ENCODE assay signal across 9 mouse cellular contexts in genomic region chr10:80584642-80585552, GRCm38 (mm10). TPM values are rescaled to one million over a fixed set of nuclear protein-coding genes. Genes with fewer than 3 reads are reported as not detected.
DNase-seq lines count a peak whose midpoint lies in the region; ATAC-seq and TF ChIP-seq lines count a peak whose summit lies in the region.
"Had no signal": no experiment of that assay in that cellular context is flagged by ENCODE, and none has a peak within 500 bp of the region (broad histone marks: within the 10 kb centered on the region; RNA-seq: fewer than 3 reads in every experiment).

No protein-coding gene starts in this region.

- no peak for ATAC-seq in hindbrain, embryonic 13.5 days (ENCODE audit: low FRiP score)
- no peak for ATAC-seq in hindbrain, embryonic 16.5 days
- ATAC-seq in embryonic facial prominence, embryonic 14.5 days (ENCODE audit: low read depth) = peak; percentile 30; the same call in 1 of the 2 replicates
- peak; percentile 11; the same call in 1 of the 2 replicates for ATAC-seq in liver, embryonic 15.5 days (ENCODE audit: insufficient read depth)

- peaks cover 33% of the 10 kb centered on the region for H3K4me1 ChIP-seq in hindbrain, embryonic 13.5 days (replicated peaks)
- peaks cover 21% of the 10 kb centered on the region for H3K4me1 ChIP-seq in hindbrain, embryonic 16.5 days (ENCODE audit: control insufficient read depth, insufficient read depth, low read depth, low read length)
- H3K4me1 ChIP-seq in E14TG2a.4 (replicated peaks; ENCODE audit: low read depth, low read length) = peaks cover 73% of the 10 kb centered on the region
- peaks cover 11% of the 10 kb centered on the region for H3K4me1 ChIP-seq in embryonic facial prominence, embryonic 14.5 days (ENCODE audit: control insufficient read depth, insufficient read depth, low read length)
- peaks cover 69% of the 10 kb centered on the region for H3K4me1 ChIP-seq in liver, embryonic 15.5 days (replicated peaks)

- H3K9ac ChIP-seq in hindbrain, embryonic 13.5 days = peak overlapping the region; percentile 46; the same call in 1 of the 2 replicates
- no peak overlapping the region for H3K9ac ChIP-seq in hindbrain, embryonic 16.5 days (ENCODE audit: low read depth, low read length)
- no peak overlapping the region for H3K9ac ChIP-seq in embryonic facial prominence, embryonic 14.5 days (ENCODE audit: low read depth, low read length)
- H3K9ac ChIP-seq in liver, embryonic 15.5 days = no peak overlapping the region

- peaks cover 44% of the 10 kb centered on the region for H3K36me3 ChIP-seq in hindbrain, embryonic 13.5 days
- peaks cover 8% of the 10 kb centered on the region for H3K36me3 ChIP-seq in hindbrain, embryonic 16.5 days (ENCODE audit: control insufficient read depth, insufficient read depth, low read length)
- H3K36me3 ChIP-seq in E14TG2a.4 (ENCODE audit: insufficient read depth, low read length) = peaks cover 54% of the 10 kb centered on the region
- H3K36me3 ChIP-seq in embryonic facial prominence, embryonic 14.5 days (ENCODE audit: control insufficient read depth, insufficient read depth, low read length) = peaks cover 38% of the 10 kb centered on the region
- peaks cover 46% of the 10 kb centered on the region for H3K36me3 ChIP-seq in liver, embryonic 15.5 days (replicated peaks)

- H3K9me3 ChIP-seq in hindbrain, embryonic 13.5 days = no peaks in the 10 kb centered on the region
- H3K9me3 ChIP-seq in hindbrain, embryonic 16.5 days (ENCODE audit: control insufficient read depth, low read length) = no peaks in the 10 kb centered on the region
- no peaks in the 10 kb centered on the region for H3K9me3 ChIP-seq in E14TG2a.4 (ENCODE audit: low read length)
- H3K9me3 ChIP-seq in embryonic facial prominence, embryonic 14.5 days (ENCODE audit: control insufficient read depth, low read length) = no peaks in the 10 kb centered on the region
- no peaks in the 10 kb centered on the region for H3K9me3 ChIP-seq in liver, embryonic 15.5 days (replicated peaks)

- TF ChIP-seq CTCF in E14TG2a.4 (conservative IDR thresholded peaks at IDR 0.05; ENCODE audit: low read length) = no peak

- H3K27me3 ChIP-seq in hindbrain, embryonic 13.5 days = no peaks in the 10 kb centered on the region
- H3K27me3 ChIP-seq in hindbrain, embryonic 16.5 days (replicated peaks; ENCODE audit: control insufficient read depth, insufficient read depth, low read length) = no peaks in the 10 kb centered on the region
- H3K27me3 ChIP-seq in E14TG2a.4 (ENCODE audit: insufficient read depth, low read length) = no peaks in the 10 kb centered on the region
- H3K27me3 ChIP-seq in embryonic facial prominence, embryonic 14.5 days (replicated peaks; ENCODE audit: control insufficient read depth, insufficient read depth, low read length) = no peaks in the 10 kb centered on the region
- no peaks in the 10 kb centered on the region for H3K27me3 ChIP-seq in liver, embryonic 15.5 days

- no peak overlapping the region for H3K27ac ChIP-seq in hindbrain, embryonic 13.5 days
- H3K27ac ChIP-seq in hindbrain, embryonic 16.5 days (ENCODE audit: low read depth, low read length) = no peak overlapping the region
- no peak overlapping the region for H3K27ac ChIP-seq in embryonic facial prominence, embryonic 14.5 days (replicated peaks; ENCODE audit: low read depth, low read length)
- H3K27ac ChIP-seq in liver, embryonic 15.5 days (replicated peaks) = 0 out of 2 replicates have a peak overlapping the region, but pooled peaks have one; percentile 16

- 71% methylated on average over 12 of the region's 12 CpGs for WGBS in hindbrain, embryonic 13.5 days
- 71% methylated on average over 12 of the region's 12 CpGs for WGBS in hindbrain, embryonic 16.5 days
- WGBS in embryonic facial prominence, embryonic 14.5 days = 75% methylated on average over 12 of the region's 12 CpGs
- WGBS in liver, embryonic 15.5 days (ENCODE audit: insufficient replicate concordance) = 65% methylated on average over 12 of the region's 12 CpGs

- H3K4me3 ChIP-seq in hindbrain, embryonic 13.5 days = no peak overlapping the region
- H3K4me3 ChIP-seq in hindbrain, embryonic 16.5 days (ENCODE audit: low read length) = no peak overlapping the region
- peak overlapping the region; percentile 66 for H3K4me3 ChIP-seq in E14TG2a.4 (replicated peaks; ENCODE audit: low read length)
- H3K4me3 ChIP-seq in embryonic facial prominence, embryonic 14.5 days (ENCODE audit: low read depth, low read length) = no peak overlapping the region
- no peak overlapping the region for H3K4me3 ChIP-seq in liver, embryonic 15.5 days (replicated peaks)

- no peak overlapping the region; the same call in 1 of the 2 replicates for H3K4me2 ChIP-seq in hindbrain, embryonic 13.5 days
- H3K4me2 ChIP-seq in hindbrain, embryonic 16.5 days (ENCODE audit: low read length) = no peak overlapping the region
- no peak overlapping the region for H3K4me2 ChIP-seq in embryonic facial prominence, embryonic 14.5 days (ENCODE audit: low read depth, low read length)
- H3K4me2 ChIP-seq in liver, embryonic 15.5 days = no peak overlapping the region

- no peak for DNase-seq in embryonic facial prominence, embryonic 14.5 days (ENCODE audit: low spot score)
- no peak for DNase-seq in urinary bladder, adult 2 months (ENCODE audit: low spot score)
- no peak for DNase-seq in adrenal gland, postnatal 14 days
- DNase-seq in adrenal gland, postnatal 4 days (ENCODE audit: low spot score in 2 of 2) = no peak

RNA-seq across cellular contexts. Expression of gene Abhd17a, which starts 5.2 kb away (rescaled TPM):
- 93.8 and 96.2 TPM in 2 replicates for polyA plus RNA-seq in hindbrain, embryonic 13.5 days (2015; fragmentation: Nextera tagmentation; extraction: Ambion mirVana)
- 127 and 130 TPM in 2 replicates for polyA plus RNA-seq in hindbrain, embryonic 16.5 days (2015; fragmentation: Nextera tagmentation; extraction: Ambion mirVana)
- polyA plus RNA-seq in embryonic facial prominence, embryonic 14.5 days (2014; fragmentation: Nextera tagmentation; extraction: Ambion mirVana) = 115 and 124 TPM in 2 replicates
- polyA plus RNA-seq in liver, embryonic 15.5 days (2015; fragmentation: Nextera tagmentation; extraction: Ambion mirVana) = 50.8 and 62.8 TPM in 2 replicates
- polyA plus RNA-seq in urinary bladder, adult 2 months (2012; rRNA removed) = 66.0 and 67.1 TPM in 2 replicates
- 97.7 and 98.7 TPM in 2 replicates for total RNA-seq in adrenal gland, postnatal 14 days (2021)
- total RNA-seq in adrenal gland, postnatal 4 days (2021) = 100 to 1,000 TPM; 106 to 112 TPM

RNA-seq across cellular contexts. Expression of gene Klf16, which starts 7.8 kb away (rescaled TPM):
- 4.6 and 4.9 TPM in 2 replicates for polyA plus RNA-seq in hindbrain, embryonic 13.5 days (2015; fragmentation: Nextera tagmentation; extraction: Ambion mirVana)
- polyA plus RNA-seq in hindbrain, embryonic 16.5 days (2015; fragmentation: Nextera tagmentation; extraction: Ambion mirVana) = 5.1 and 5.8 TPM in 2 replicates
- 9.7 and 9.9 TPM in 2 replicates for polyA plus RNA-seq in embryonic facial prominence, embryonic 14.5 days (2014; fragmentation: Nextera tagmentation; extraction: Ambion mirVana)
- 11.7 and 12.1 TPM in 2 replicates for polyA plus RNA-seq in liver, embryonic 15.5 days (2015; fragmentation: Nextera tagmentation; extraction: Ambion mirVana)
- 11.5 and 11.8 TPM in 2 replicates for polyA plus RNA-seq in urinary bladder, adult 2 months (2012; rRNA removed)
- 10.1 and 11.6 TPM in 2 replicates for total RNA-seq in adrenal gland, postnatal 14 days (2021)
- 10 to 100 TPM; 14.2 to 16.5 TPM for total RNA-seq in adrenal gland, postnatal 4 days (2021)

RNA-seq across cellular contexts. Expression of gene Scamp4, which starts 17.8 kb away (rescaled TPM):
- 65.1 and 67.5 TPM in 2 replicates for polyA plus RNA-seq in hindbrain, embryonic 13.5 days (2015; fragmentation: Nextera tagmentation; extraction: Ambion mirVana)
- 73.6 and 80.8 TPM in 2 replicates for polyA plus RNA-seq in hindbrain, embryonic 16.5 days (2015; fragmentation: Nextera tagmentation; extraction: Ambion mirVana)
- polyA plus RNA-seq in embryonic facial prominence, embryonic 14.5 days (2014; fragmentation: Nextera tagmentation; extraction: Ambion mirVana) = 84.6 and 96.3 TPM in 2 replicates
- 41.9 and 45.3 TPM in 2 replicates for polyA plus RNA-seq in liver, embryonic 15.5 days (2015; fragmentation: Nextera tagmentation; extraction: Ambion mirVana)
- 40.3 and 46.2 TPM in 2 replicates for polyA plus RNA-seq in urinary bladder, adult 2 months (2012; rRNA removed)
- total RNA-seq in adrenal gland, postnatal 14 days (2021) = 44.2 and 50.5 TPM in 2 replicates
- total RNA-seq in adrenal gland, postnatal 4 days (2021) = 10 to 100 TPM; 49.5 to 51.8 TPM

RNA-seq across cellular contexts. Expression of gene Adat3, which starts 17.8 kb away (rescaled TPM):
- 4.4 and 6.4 TPM in 2 replicates for polyA plus RNA-seq in hindbrain, embryonic 13.5 days (2015; fragmentation: Nextera tagmentation; extraction: Ambion mirVana)
- polyA plus RNA-seq in hindbrain, embryonic 16.5 days (2015; fragmentation: Nextera tagmentation; extraction: Ambion mirVana) = 5.2 and 6.4 TPM in 2 replicates
- polyA plus RNA-seq in embryonic facial prominence, embryonic 14.5 days (2014; fragmentation: Nextera tagmentation; extraction: Ambion mirVana) = 6.1 and 6.2 TPM in 2 replicates
- 4.8 and 5.8 TPM in 2 replicates for polyA plus RNA-seq in liver, embryonic 15.5 days (2015; fragmentation: Nextera tagmentation; extraction: Ambion mirVana)
- polyA plus RNA-seq in urinary bladder, adult 2 months (2012; rRNA removed) = 3.8 and 4.3 TPM in 2 replicates
- 3.1 and 4.9 TPM in 2 replicates for total RNA-seq in adrenal gland, postnatal 14 days (2021)
- total RNA-seq in adrenal gland, postnatal 4 days (2021) = 1 to 10 TPM; 4.0 to 4.9 TPM

RNA-seq across cellular contexts. Expression of gene Gm49322, which starts 20.9 kb away (rescaled TPM):
- polyA plus RNA-seq in hindbrain, embryonic 13.5 days (2015; fragmentation: Nextera tagmentation; extraction: Ambion mirVana) = 3.1 and 3.3 TPM in 2 replicates
- 2.3 and 3.1 TPM in 2 replicates for polyA plus RNA-seq in hindbrain, embryonic 16.5 days (2015; fragmentation: Nextera tagmentation; extraction: Ambion mirVana)
- 1.9 and 2.5 TPM in 2 replicates for polyA plus RNA-seq in embryonic facial prominence, embryonic 14.5 days (2014; fragmentation: Nextera tagmentation; extraction: Ambion mirVana)
- 1.5 TPM in 2 replicates for polyA plus RNA-seq in liver, embryonic 15.5 days (2015; fragmentation: Nextera tagmentation; extraction: Ambion mirVana)
- 1.3 and 1.6 TPM in 2 replicates for polyA plus RNA-seq in urinary bladder, adult 2 months (2012; rRNA removed)
- total RNA-seq in adrenal gland, postnatal 14 days (2021) = 1.6 and 2.5 TPM in 2 replicates
- 1 to 10 TPM; 3.0 to 3.4 TPM for total RNA-seq in adrenal gland, postnatal 4 days (2021)
- total RNA-seq: granulocyte monocyte progenitor cell, adult 5-6 weeks had no signal

Comparison
In these comparisons a context has a peak if more than half of its experiments do, and no peak if none do; other contexts are left out.
1. ATAC-seq: peak in embryonic facial prominence, embryonic 14.5 days (single experiment) and liver, embryonic 15.5 days (single experiment); none in hindbrain, embryonic 13.5 days (single experiment) and hindbrain, embryonic 16.5 days (single experiment).